Mouse (Mus musculus) C2C12 (cell line): ENCODE data around the gene Nop2.

Experiments
- CEBPB ChIP-seq: IDR thresholded peaks from one replicate; pipeline ENCODE4 v1.6.1; 2011; ENCODE audit warnings: low read depth, mild to moderate bottlenecking, control low read depth, moderate library complexity
- MYOD1 ChIP-seq: IDR thresholded peaks from one replicate; pipeline ENCODE4 v1.6.1; 2011; ENCODE audit warnings: low read depth; ENCODE audit not compliant: control insufficient read depth, insufficient read length
- USF1 ChIP-seq: IDR thresholded peaks from one replicate; pipeline ENCODE4 v1.6.1; 2011; ENCODE audit warnings: low read depth, mild to moderate bottlenecking, control low read depth, moderate library complexity

DNA sequence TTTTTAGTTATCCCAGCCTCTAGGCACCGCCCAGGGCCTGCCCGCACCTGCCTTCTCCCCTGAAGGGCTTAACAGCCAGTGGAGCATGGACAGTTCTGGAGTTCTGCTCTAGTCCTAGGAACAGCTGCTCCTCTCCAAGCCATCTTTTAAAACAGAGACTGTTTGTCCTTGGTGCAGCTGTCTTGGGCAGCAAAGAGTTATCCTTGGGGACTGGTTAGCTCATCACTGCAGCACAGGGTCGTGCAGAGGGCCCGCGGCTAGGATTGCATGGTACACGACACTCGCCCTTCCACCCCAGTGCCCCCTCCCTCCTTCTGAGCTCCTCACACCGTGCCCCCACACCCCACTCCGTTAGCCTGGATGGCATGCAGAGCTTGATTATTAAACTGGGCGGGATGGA, 15.6 kb downstream of the Nop2 start:
- TF ChIP-seq MYOD1 (peak; percentile 84), USF1 (no peak), CEBPB (no peak)
